Mouse (Mus musculus) C2C12 (cell line): ENCODE data around the gene Alx1. TPM values are rescaled to one million over a fixed set of nuclear protein-coding genes. Genes with fewer than 3 reads are reported as not detected.

ENCODE experiments used
- H3K27me3 ChIP-seq: one replicate; pipeline ENCODE4 v1.6.1; 2011; ENCODE audit not compliant: control insufficient read depth, insufficient read depth, insufficient read length
- H3K36me3 ChIP-seq: one replicate; pipeline ENCODE4 v1.6.1; 2011; ENCODE audit not compliant: control insufficient read depth, insufficient read depth
- H3K4me3 ChIP-seq: one replicate; pipeline ENCODE4 v1.5.1; 2011; ENCODE audit warnings: mild to moderate bottlenecking, control low read depth; ENCODE audit not compliant: poor library complexity, insufficient read depth, severe bottlenecking
- H3K79me2 ChIP-seq: one replicate; pipeline ENCODE4 v1.6.1; 2011; ENCODE audit not compliant: control insufficient read depth, insufficient read depth
- H3K79me3 ChIP-seq: one replicate; pipeline ENCODE4 v1.6.1; 2011; ENCODE audit warnings: low read depth, control low read depth
- H3ac ChIP-seq: one replicate; pipeline ENCODE3; 2011; ENCODE audit warnings: low read depth; ENCODE audit not compliant: control insufficient read depth, insufficient read length
- CEBPB ChIP-seq: IDR thresholded peaks from one replicate; pipeline ENCODE4 v1.6.1; 2011; ENCODE audit warnings: low read depth, mild to moderate bottlenecking, control low read depth, moderate library complexity
- CTCF ChIP-seq: IDR thresholded peaks from one replicate; pipeline ENCODE4 v1.5.1; 2011; ENCODE audit not compliant: control insufficient read depth, insufficient read depth, insufficient read length
- FOSL1 ChIP-seq: IDR thresholded peaks from one replicate; pipeline ENCODE4 v1.8.0; 2011; ENCODE audit warnings: mild to moderate bottlenecking, low read length; ENCODE audit not compliant: poor library complexity, insufficient read depth, severe bottlenecking
- MAX ChIP-seq: IDR thresholded peaks from one replicate; pipeline ENCODE4 v1.6.1; 2011; ENCODE audit warnings: mild to moderate bottlenecking, control low read depth
- MYOD1 ChIP-seq: IDR thresholded peaks from one replicate; pipeline ENCODE4 v1.6.1; 2011; ENCODE audit warnings: low read depth; ENCODE audit not compliant: control insufficient read depth, insufficient read length
- MYOG ChIP-seq: IDR thresholded peaks from one replicate; pipeline ENCODE4 v1.6.1; 2011; ENCODE audit not compliant: control insufficient read depth, insufficient read length; ENCODE audit errors: extremely low read depth
- USF1 ChIP-seq: IDR thresholded peaks from one replicate; pipeline ENCODE4 v1.6.1; 2011; ENCODE audit warnings: low read depth, mild to moderate bottlenecking, control low read depth, moderate library complexity
- long read RNA-seq, 2 experiments: library from polyadenylated mRNA; unstranded; transcript quantifications; one replicate each; pipeline ENCODE4 v2.0.0; 2019 to 2020
- polyA plus RNA-seq: library from polyadenylated mRNA; unstranded; fragments of >200 nt; fragmentation: generic; extraction: Trizol; gene quantifications from one replicate; pipeline ENCODE4 v1.2.1, GENCODE M21; 2012; ENCODE audit warnings: missing spikeins

The Alx1 gene
- polyA plus RNA-seq: 1.5 TPM
- long read RNA-seq, experiment 1: 0 reads
- long read RNA-seq, experiment 2: 0 reads

- Histone ChIP-seq H3K4me3 (no peak within 1 kb of the TSS), H3K27me3 (no peaks in the 10 kb centered on the region), H3K79me2 (no peaks in the 10 kb centered on the region), H3K79me3 (no peaks in the 10 kb centered on the region), H3ac (no peak within 1 kb of the TSS), H3K36me3 (no peaks in the 10 kb centered on the region)
- TF ChIP-seq MYOD1 (no peak), USF1 (no peak), FOSL1 (no peak), MAX (no peak), CTCF (no peak), CEBPB (no peak), MYOG (no peak)
Observed at GRCm38 (mm10) chr10:103029730-103030490, at the start of gene Alx1. Gene Alx1 (minus strand): TSS chr10:103030215.

DNA sequence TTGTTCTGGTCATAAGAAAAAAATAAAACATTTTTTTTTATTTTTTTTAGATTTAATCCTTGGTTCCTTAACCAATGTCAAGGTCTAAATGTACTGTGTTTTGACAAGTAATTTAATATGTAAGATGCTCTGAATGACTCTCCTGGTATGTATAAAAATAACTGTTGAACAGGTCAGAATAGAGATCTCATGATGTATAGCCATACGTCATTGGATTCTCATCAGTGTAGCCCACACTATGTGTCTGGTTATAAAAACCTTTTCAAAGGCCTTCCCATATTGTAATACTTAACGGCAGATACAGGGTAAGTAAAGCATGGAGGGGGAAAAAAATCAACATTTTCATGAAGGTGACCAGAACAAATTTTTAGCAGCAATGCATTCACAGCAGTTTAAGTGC lies 19.6 kb upstream of the Alx1 start:
- Histone ChIP-seq H3K36me3 (no peaks in the 10 kb centered on the region), H3ac (no peak overlapping the region), H3K4me3 (no peak overlapping the region), H3K79me2 (no peaks in the 10 kb centered on the region), H3K79me3 (no peaks in the 10 kb centered on the region), H3K27me3 (no peaks in the 10 kb centered on the region)
- TF ChIP-seq MAX (no peak), CTCF (no peak), CEBPB (no peak), FOSL1 (no peak), MYOD1 (no peak), MYOG (no peak), USF1 (no peak)

- H3K36me3 ChIP-seq: no peaks in the 10 kb centered on the region
- H3K79me3 ChIP-seq: no peaks in the 10 kb centered on the region
- no peak overlapping the region for H3K4me3 ChIP-seq
- H3K27me3 ChIP-seq: no peaks in the 10 kb centered on the region
- TF ChIP-seq CEBPB (no peak), MAX (no peak), CTCF (no peak), MYOD1 (no peak), MYOG (no peak), USF1 (no peak), FOSL1 (no peak)
- no peaks in the 10 kb centered on the region for H3K79me2 ChIP-seq
- no peak overlapping the region for H3ac ChIP-seq
Observed at GRCm38 (mm10) chr10:103046623-103047022, 16.6 kb upstream of the Alx1 start.

DNA sequence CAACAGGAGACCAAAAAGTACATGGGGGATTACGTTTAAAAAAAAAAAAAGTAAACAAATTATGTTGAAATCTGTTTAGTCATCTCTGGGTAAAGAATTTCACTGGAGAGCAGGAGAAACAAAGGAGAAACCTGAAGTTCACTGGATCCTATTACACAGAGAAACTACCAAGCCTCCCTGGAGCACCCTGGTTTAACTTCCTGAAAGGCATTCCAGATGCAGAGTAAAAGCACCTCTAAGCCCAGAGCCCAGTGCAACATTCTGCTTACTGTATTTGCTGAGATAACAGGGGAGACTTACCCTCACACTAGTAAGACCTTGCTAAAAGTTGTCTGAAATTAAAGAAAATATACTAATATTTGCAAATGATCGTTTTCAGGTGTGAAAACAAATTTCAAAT lies 15.0 kb upstream of the Alx1 start:
- H3K79me3 ChIP-seq: no peaks in the 10 kb centered on the region
- no peaks in the 10 kb centered on the region for H3K79me2 ChIP-seq
- no peak overlapping the region for H3ac ChIP-seq
- H3K36me3 ChIP-seq: no peaks in the 10 kb centered on the region
- H3K4me3 ChIP-seq: no peak overlapping the region
- TF ChIP-seq MYOG (no peak), FOSL1 (no peak), MAX (no peak), USF1 (no peak), CTCF (no peak), CEBPB (no peak), MYOD1 (no peak)
- no peaks in the 10 kb centered on the region for H3K27me3 ChIP-seq

DNA sequence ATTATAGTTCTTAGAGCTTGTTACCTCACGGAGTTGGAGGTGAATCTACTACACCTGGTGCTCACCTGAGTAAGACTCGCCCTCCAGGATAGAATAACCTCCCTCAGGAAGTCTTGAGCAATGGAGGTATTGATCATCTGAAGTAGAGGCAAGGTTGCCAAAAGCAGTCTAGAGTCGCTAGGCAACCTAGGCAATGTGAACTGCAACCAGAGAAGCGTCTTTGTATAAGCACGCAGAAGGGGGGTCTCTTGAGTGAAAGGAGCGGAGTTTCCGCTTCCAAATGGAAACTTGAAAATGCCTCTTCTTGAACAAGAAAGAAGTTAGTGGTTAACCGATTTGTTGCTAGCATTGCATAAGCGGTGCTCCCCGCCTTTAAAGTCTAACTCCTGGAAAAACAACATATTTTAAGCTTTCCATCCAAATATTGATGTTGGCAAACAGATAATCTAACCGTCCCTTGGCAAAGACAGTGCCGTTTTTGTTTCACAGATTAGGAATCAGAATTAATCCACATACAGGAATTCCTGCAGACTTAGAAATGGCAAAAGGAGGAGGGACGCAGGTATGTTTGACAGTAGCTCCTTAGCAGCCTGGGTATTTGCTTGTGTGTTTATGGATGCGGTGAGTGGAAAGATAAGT lies 5.1 kb upstream of the Alx1 start:
- H3K79me3 ChIP-seq: no peaks in the 10 kb centered on the region
- H3ac ChIP-seq: no peak overlapping the region
- TF ChIP-seq CEBPB (no peak), USF1 (no peak), CTCF (no peak), FOSL1 (no peak), MYOG (no peak), MAX (no peak), MYOD1 (no peak)
- H3K27me3 ChIP-seq: no peaks in the 10 kb centered on the region
- H3K4me3 ChIP-seq: no peak overlapping the region
- H3K79me2 ChIP-seq: no peaks in the 10 kb centered on the region
- H3K36me3 ChIP-seq: no peaks in the 10 kb centered on the region
